Mouse (Mus musculus): ENCODE results near the gene Ahnak. TPM values are rescaled to one million over a fixed set of nuclear protein-coding genes. Genes with fewer than 3 reads are reported as not detected.

The Ahnak gene
- polyA plus RNA-seq, 1 experiment from 2014 or later = 4.5 TPM

DNA sequence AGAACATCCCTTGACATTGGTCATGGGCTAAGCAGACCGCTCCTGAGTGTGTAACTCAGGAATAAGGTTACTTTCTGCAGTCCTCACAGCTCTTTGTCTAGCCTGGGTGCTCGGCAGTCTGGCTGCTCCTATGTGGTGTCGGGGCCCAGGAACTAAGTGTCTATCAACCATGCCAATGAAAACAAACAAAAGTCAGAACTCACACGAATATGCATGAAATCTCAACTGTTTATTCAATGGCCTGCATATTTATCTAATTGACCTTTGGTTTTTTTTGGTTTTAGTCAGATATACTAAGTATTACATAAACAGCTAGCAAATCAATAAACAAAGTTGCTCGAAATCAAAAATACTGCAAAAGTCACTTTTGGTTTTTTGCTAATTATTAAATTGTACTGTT, 106.0 kb downstream of the Ahnak start:
- no peak for ATAC-seq (ENCODE audit: insufficient read depth, low FRiP score, low TSS enrichment)
- Histone ChIP-seq H3K4me3 (ENCODE audit: low read depth, low read length) (no peak overlapping the region), H3K9me3 (ENCODE audit: control insufficient read depth, low read length) (no peaks in the 10 kb centered on the region), H3K27ac (ENCODE audit: low read depth, low read length) (no peak overlapping the region), H3K36me3 (ENCODE audit: control insufficient read depth, insufficient read depth, low read length) (no peaks in the 10 kb centered on the region), H3K27me3 (ENCODE audit: control insufficient read depth, insufficient read depth, low read length) (no peaks in the 10 kb centered on the region), H3K4me1 (ENCODE audit: control insufficient read depth, insufficient read depth, low read length) (no peaks in the 10 kb centered on the region), H3K4me2 (ENCODE audit: low read depth) (no peak overlapping the region), H3K9ac (ENCODE audit: low read length) (no peak overlapping the region)
- 73% methylated on average over 5 of the region's 5 CpGs for WGBS
- no peak for DNase-seq (ENCODE audit: low spot score)

DNA sequence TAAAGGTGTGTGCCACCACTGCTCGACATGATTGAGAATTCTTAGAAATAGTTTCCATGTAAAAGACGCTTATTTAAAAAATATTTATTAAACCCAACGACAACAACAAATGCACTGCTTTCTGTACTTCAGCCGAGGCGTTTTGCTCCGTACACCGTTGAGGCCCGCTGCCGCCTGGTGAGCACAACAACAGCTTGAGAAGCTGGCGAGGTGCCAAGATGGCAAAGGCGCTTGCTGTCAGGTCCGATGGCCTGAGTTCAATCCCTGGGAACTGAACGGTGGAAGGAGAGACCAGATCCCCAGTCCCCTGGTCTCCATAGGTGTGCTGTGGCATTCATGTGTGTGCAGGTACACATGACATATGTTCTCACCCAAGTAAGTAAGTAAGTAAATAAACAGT, 108.4 kb downstream of the Ahnak start:
- H3K27ac ChIP-seq (ENCODE audit: low read depth, low read length) = no peak overlapping the region
- 93% methylated on average over 13 of the region's 13 CpGs for WGBS
- H3K4me1 ChIP-seq (ENCODE audit: control insufficient read depth, insufficient read depth, low read length) = no peaks in the 10 kb centered on the region
- ATAC-seq (ENCODE audit: insufficient read depth, low FRiP score, low TSS enrichment) (no peak), DNase-seq (ENCODE audit: low spot score) (no peak)
- no peak overlapping the region for H3K4me2 ChIP-seq (ENCODE audit: low read depth)
- no peak overlapping the region for H3K4me3 ChIP-seq (ENCODE audit: low read depth, low read length)
- H3K36me3 ChIP-seq (ENCODE audit: control insufficient read depth, insufficient read depth, low read length) = no peaks in the 10 kb centered on the region
- H3K27me3 ChIP-seq (ENCODE audit: control insufficient read depth, insufficient read depth, low read length) = no peaks in the 10 kb centered on the region
- no peak overlapping the region for H3K9ac ChIP-seq (ENCODE audit: low read length)
- no peaks in the 10 kb centered on the region for H3K9me3 ChIP-seq (ENCODE audit: control insufficient read depth, low read length)

GRCm38 (mm10) chr19:9099751-9100150, 110.7 kb downstream of the Ahnak start:
- ATAC-seq (ENCODE audit: insufficient read depth, low FRiP score, low TSS enrichment) (no peak), DNase-seq (ENCODE audit: low spot score) (no peak)
- Histone ChIP-seq H3K4me2 (ENCODE audit: low read depth) (no peak overlapping the region), H3K4me1 (ENCODE audit: control insufficient read depth, insufficient read depth, low read length) (no peaks in the 10 kb centered on the region), H3K36me3 (ENCODE audit: control insufficient read depth, insufficient read depth, low read length) (no peaks in the 10 kb centered on the region), H3K4me3 (ENCODE audit: low read depth, low read length) (no peak overlapping the region), H3K9me3 (ENCODE audit: control insufficient read depth, low read length) (no peaks in the 10 kb centered on the region), H3K27me3 (ENCODE audit: control insufficient read depth, insufficient read depth, low read length) (no peaks in the 10 kb centered on the region), H3K9ac (ENCODE audit: low read length) (no peak overlapping the region), H3K27ac (ENCODE audit: low read depth, low read length) (no peak overlapping the region)
- 94% methylated on average over 8 of the region's 8 CpGs for WGBS

DNA sequence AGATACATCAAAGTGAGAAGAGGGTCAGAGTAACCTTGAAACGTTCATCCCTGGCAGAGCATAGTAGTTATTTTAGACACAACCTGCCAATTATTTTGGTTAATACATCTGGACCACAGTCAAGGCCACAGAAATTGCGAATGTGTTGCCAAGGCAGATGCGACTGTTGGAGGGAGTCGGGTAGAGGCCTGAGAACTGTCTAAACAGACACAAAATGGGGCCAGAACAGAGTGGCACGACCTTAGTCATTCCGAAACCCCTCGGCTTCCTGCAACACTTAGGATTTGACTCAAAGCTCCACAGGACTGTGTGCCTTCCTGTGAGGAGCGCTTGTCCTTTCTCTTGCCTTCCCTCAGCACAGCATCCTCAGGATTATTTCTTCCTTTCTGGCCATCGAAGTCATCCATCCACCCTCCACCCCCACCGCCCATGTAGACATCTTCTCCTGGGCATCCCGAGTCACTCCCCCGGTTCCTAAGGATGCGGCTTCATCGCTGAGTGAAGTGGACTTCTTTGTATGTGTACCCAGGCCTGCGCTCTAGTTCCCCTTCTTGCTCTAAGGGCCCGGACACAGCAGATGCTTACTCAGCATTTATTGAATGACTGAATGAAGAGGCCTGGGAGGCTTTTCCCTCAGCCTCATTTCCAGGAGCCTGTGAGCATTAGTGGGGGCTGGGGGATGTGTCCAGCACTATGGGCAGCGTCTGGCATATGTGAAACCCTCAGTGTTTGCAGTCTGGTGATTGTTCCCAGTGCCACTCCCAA, 111.4 kb downstream of the Ahnak start:
- Histone ChIP-seq H3K27ac (ENCODE audit: low read depth, low read length) (no peak overlapping the region), H3K4me2 (ENCODE audit: low read depth) (no peak overlapping the region), H3K36me3 (ENCODE audit: control insufficient read depth, insufficient read depth, low read length) (no peaks in the 10 kb centered on the region), H3K9me3 (ENCODE audit: control insufficient read depth, low read length) (no peaks in the 10 kb centered on the region), H3K4me3 (ENCODE audit: low read depth, low read length) (no peak overlapping the region), H3K4me1 (ENCODE audit: control insufficient read depth, insufficient read depth, low read length) (no peaks in the 10 kb centered on the region), H3K27me3 (ENCODE audit: control insufficient read depth, insufficient read depth, low read length) (no peaks in the 10 kb centered on the region), H3K9ac (ENCODE audit: low read length) (no peak overlapping the region)
- 86% methylated on average over 17 of the region's 17 CpGs for WGBS
- DNase-seq (ENCODE audit: low spot score) (no peak), ATAC-seq (ENCODE audit: insufficient read depth, low FRiP score, low TSS enrichment) (no peak)

DNA sequence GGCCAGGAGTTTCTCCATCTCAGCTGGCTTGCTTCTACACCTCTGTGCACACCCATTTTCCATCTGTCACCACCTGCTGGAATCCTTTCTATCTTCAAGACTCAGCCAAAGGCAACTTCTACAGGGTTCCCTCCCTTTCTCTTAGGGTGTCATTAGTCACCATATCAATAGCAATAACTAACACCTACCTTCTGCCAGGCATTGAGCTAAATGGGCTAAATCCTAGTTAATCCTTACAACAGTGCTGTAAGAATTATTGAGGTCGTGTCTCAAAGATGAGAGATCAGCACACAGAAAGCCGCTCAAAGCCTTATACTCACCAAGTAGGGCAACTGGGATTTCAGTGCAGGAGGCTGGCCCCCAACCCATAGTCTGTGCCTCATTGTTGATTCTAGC, 112.0 kb downstream of the Ahnak start:
- DNase-seq (ENCODE audit: low spot score) (no peak), ATAC-seq (ENCODE audit: insufficient read depth, low FRiP score, low TSS enrichment) (no peak)
- Histone ChIP-seq H3K27ac (ENCODE audit: low read depth, low read length) (no peak overlapping the region), H3K27me3 (ENCODE audit: control insufficient read depth, insufficient read depth, low read length) (no peaks in the 10 kb centered on the region), H3K4me3 (ENCODE audit: low read depth, low read length) (no peak overlapping the region), H3K9me3 (ENCODE audit: control insufficient read depth, low read length) (no peaks in the 10 kb centered on the region), H3K9ac (ENCODE audit: low read length) (no peak overlapping the region), H3K4me1 (ENCODE audit: control insufficient read depth, insufficient read depth, low read length) (no peaks in the 10 kb centered on the region), H3K36me3 (ENCODE audit: control insufficient read depth, insufficient read depth, low read length) (no peaks in the 10 kb centered on the region), H3K4me2 (ENCODE audit: low read depth) (no peak overlapping the region)
- WGBS = 81% methylated on average over 2 of the region's 2 CpGs

DNA sequence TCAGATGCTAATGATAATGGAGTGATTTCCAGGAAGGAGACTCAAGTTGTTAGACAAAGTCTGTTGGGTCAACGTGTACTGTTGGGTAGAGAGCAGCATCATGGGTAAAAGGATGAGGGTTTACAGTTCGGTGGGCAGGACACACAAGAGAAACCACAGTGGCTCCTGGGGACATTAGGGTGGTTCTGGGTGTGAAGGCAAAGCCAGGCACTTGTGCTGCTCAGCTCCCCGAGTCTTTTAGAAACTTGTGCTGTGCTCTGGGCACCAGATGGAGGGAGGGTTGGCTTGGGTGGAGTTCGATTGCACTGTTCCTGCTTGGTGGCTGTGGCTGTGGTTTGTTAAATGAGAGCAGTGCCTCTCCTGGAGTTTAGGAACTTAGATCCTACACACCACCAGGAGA, 114.9 kb downstream of the Ahnak start:
- DNase-seq (ENCODE audit: low spot score) (no peak), ATAC-seq (ENCODE audit: insufficient read depth, low FRiP score, low TSS enrichment) (no peak)
- WGBS = 85% methylated on average over 4 of the region's 4 CpGs
- Histone ChIP-seq H3K9ac (ENCODE audit: low read length) (no peak overlapping the region), H3K27me3 (ENCODE audit: control insufficient read depth, insufficient read depth, low read length) (no peaks in the 10 kb centered on the region), H3K36me3 (ENCODE audit: control insufficient read depth, insufficient read depth, low read length) (no peaks in the 10 kb centered on the region), H3K4me3 (ENCODE audit: low read depth, low read length) (no peak overlapping the region), H3K9me3 (ENCODE audit: control insufficient read depth, low read length) (no peaks in the 10 kb centered on the region), H3K27ac (ENCODE audit: low read depth, low read length) (no peak overlapping the region), H3K4me2 (ENCODE audit: low read depth) (no peak overlapping the region), H3K4me1 (ENCODE audit: control insufficient read depth, insufficient read depth, low read length) (no peaks in the 10 kb centered on the region)

DNA sequence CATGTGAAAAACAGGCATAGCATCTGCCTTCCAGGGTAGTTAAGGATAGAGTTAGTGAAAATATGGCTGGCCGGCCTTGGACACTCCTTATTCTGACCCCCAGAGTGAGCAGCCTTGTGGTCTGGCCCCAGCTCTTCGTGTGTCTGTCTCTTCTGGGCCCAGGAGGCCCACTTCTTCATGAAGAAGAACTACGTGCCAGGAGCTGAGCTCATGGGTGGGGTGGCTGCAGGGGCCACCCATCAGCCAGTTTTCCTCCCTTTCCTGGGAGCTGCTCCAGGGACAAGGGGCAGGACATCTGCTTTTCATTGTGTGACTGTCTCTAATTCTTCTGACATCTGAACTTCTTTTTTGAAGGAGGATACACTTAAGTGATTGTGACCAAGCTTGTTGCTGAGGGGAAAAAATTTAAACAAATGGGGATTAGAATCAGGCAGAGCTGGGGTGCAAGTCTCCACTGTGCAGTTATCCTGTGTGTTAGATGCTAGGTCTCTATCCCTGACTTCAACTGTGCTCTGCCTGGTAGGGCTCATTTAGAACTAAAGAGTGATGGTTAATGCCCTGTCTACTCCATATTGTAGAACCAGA, 116.1 kb downstream of the Ahnak start:
- H3K27ac ChIP-seq (ENCODE audit: low read depth, low read length) = no peak overlapping the region
- H3K36me3 ChIP-seq (ENCODE audit: control insufficient read depth, insufficient read depth, low read length) = no peaks in the 10 kb centered on the region
- H3K27me3 ChIP-seq (ENCODE audit: control insufficient read depth, insufficient read depth, low read length) = no peaks in the 10 kb centered on the region
- WGBS = 70% methylated on average over 3 of the region's 3 CpGs
- no peak overlapping the region for H3K4me2 ChIP-seq (ENCODE audit: low read depth)
- H3K4me3 ChIP-seq (ENCODE audit: low read depth, low read length) = no peak overlapping the region
- no peaks in the 10 kb centered on the region for H3K4me1 ChIP-seq (ENCODE audit: control insufficient read depth, insufficient read depth, low read length)
- ATAC-seq (ENCODE audit: insufficient read depth, low FRiP score, low TSS enrichment) (no peak), DNase-seq (ENCODE audit: low spot score) (no peak)
- H3K9me3 ChIP-seq (ENCODE audit: control insufficient read depth, low read length) = no peaks in the 10 kb centered on the region
- no peak overlapping the region for H3K9ac ChIP-seq (ENCODE audit: low read length)

- Histone ChIP-seq H3K36me3 (ENCODE audit: control insufficient read depth, insufficient read depth, low read length) (no peaks in the 10 kb centered on the region), H3K4me3 (ENCODE audit: low read depth, low read length) (no peak overlapping the region), H3K4me1 (ENCODE audit: control insufficient read depth, insufficient read depth, low read length) (no peaks in the 10 kb centered on the region), H3K9me3 (ENCODE audit: control insufficient read depth, low read length) (no peaks in the 10 kb centered on the region), H3K9ac (ENCODE audit: low read length) (no peak overlapping the region), H3K4me2 (ENCODE audit: low read depth) (no peak overlapping the region), H3K27me3 (ENCODE audit: control insufficient read depth, insufficient read depth, low read length) (no peaks in the 10 kb centered on the region), H3K27ac (ENCODE audit: low read depth, low read length) (no peak overlapping the region)
- DNase-seq (ENCODE audit: low spot score) = no peak
- 63% methylated on average over 5 of the region's 5 CpGs for WGBS
- ATAC-seq (ENCODE audit: insufficient read depth, low FRiP score, low TSS enrichment) = no peak
These were observed 117.0 kb downstream of the Ahnak start for GRCm38 (mm10) chr19:9106096-9106495.

- WGBS = 63% methylated on average over 4 of the region's 4 CpGs
- Histone ChIP-seq H3K36me3 (ENCODE audit: control insufficient read depth, insufficient read depth, low read length) (no peaks in the 10 kb centered on the region), H3K4me3 (ENCODE audit: low read depth, low read length) (no peak overlapping the region), H3K9ac (ENCODE audit: low read length) (no peak overlapping the region), H3K9me3 (ENCODE audit: control insufficient read depth, low read length) (no peaks in the 10 kb centered on the region), H3K27ac (ENCODE audit: low read depth, low read length) (no peak overlapping the region), H3K27me3 (ENCODE audit: control insufficient read depth, insufficient read depth, low read length) (no peaks in the 10 kb centered on the region), H3K4me2 (ENCODE audit: low read depth) (no peak overlapping the region), H3K4me1 (ENCODE audit: control insufficient read depth, insufficient read depth, low read length) (no peaks in the 10 kb centered on the region)
- no peak for ATAC-seq (ENCODE audit: insufficient read depth, low FRiP score, low TSS enrichment)
- no peak for DNase-seq (ENCODE audit: low spot score)
These were observed 117.8 kb downstream of the Ahnak start for GRCm38 (mm10) chr19:9106751-9107378.
